Mouse (Mus musculus): ENCODE results near the gene Il12rb2. TPM values are rescaled to one million over a fixed set of nuclear protein-coding genes. Genes with fewer than 3 reads are reported as not detected.

Il12rb2 gene
- polyA plus RNA-seq, 1 experiment: not detected

GRCm38 (mm10) chr6:67243765-67244420 lies 132.1 kb downstream of the Il12rb2 start:
- no peaks in the 10 kb centered on the region for H3K9me3 ChIP-seq (ENCODE audit: control insufficient read depth, low read length)
- TF ChIP-seq TAL1 (IDR thresholded peaks at IDR 0.05; ENCODE audit: low read length): no peak
- no peak for TF ChIP-seq GATA1 (IDR thresholded peaks at IDR 0.05; ENCODE audit: low read length)
- H3K4me3 ChIP-seq (replicated peaks): no peak overlapping the region
- no peaks in the 10 kb centered on the region for H3K4me1 ChIP-seq (ENCODE audit: control insufficient read depth)
- H3K36me3 ChIP-seq (ENCODE audit: control insufficient read depth): no peaks in the 10 kb centered on the region
- no peaks in the 10 kb centered on the region for H3K27me3 ChIP-seq (ENCODE audit: control insufficient read depth)

Other genes starting within 250 kb of the Il12rb2 start
- gene Serbp1, start 138.0 kb downstream of the Il12rb2 start, polyA plus RNA-seq (2012): 147 and 191 TPM in 2 replicates
- 0.01 TPM in 1 of 2 replicates, not detected in the other for gene Il23r, start 115.7 kb upstream of the Il12rb2 start, polyA plus RNA-seq (2012)
- not detected in 2 replicates for gene Tacstd2, start 159.6 kb upstream of the Il12rb2 start, polyA plus RNA-seq (2012)